ENCODE assay signal across 8 mouse cellular contexts in the genomic region with DNA sequence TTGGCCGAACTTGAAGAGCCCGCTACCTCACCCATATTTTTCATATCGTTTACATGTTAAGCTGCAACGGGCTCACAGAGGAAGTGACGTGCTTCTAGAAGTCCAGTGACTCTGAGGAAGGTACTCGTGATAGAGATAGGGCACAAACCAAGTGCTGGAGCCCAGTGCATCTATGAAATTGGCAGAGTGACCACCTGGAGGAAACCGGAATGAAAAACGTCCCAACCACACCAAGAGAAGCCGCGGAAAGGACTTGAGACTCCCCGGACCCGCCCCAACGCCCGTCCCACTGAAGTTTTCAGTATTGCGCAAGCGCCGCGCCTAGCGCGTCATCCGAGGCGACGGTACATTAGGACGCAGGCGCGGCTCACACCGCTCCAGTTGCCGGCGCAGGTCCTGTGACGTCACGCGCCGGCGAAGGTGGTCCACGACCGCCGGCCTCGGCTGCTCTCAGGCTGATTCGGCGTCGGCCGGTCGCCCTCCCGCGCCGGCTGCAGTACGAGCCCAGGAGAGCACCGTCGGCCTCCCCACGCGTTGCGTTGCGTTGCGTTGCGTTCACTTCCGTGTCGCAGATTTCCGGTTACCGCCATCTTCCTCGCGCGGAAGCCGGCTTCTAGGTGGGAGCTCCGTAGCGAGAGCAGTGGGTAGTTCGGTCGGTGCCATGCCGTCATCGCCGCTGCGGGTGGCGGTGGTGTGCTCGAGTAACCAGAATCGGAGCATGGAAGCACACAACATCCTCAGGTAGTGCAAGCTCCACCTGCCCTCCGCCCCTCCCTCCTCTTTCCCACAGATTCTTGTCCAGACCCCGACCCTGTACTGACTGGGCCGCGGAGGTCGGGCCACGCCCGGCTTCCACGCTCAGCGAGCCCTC. TPM values are rescaled to one million over a fixed set of nuclear protein-coding genes. Genes with fewer than 3 reads are reported as not detected.
A peak's percentile ranks its signal among the peaks of the same experiment; 100 is the strongest.
DNase-seq lines count a peak whose midpoint lies in the region; ATAC-seq and TF ChIP-seq lines count a peak whose summit lies in the region.

A gene (plus strand): TSS at position 80 of the 871 bp plus-strand sequence.

- WGBS in forebrain, embryonic 10.5 days = under 1% methylated on average over 83 of the region's 83 CpGs
- WGBS in heart, embryonic 15.5 days = under 1% methylated on average over 83 of the region's 83 CpGs
- WGBS in liver, embryonic 14.5 days (ENCODE audit: insufficient replicate concordance) = under 1% methylated on average over 83 of the region's 83 CpGs
- WGBS in neural tube, embryonic 11.5 days = under 1% methylated on average over 83 of the region's 83 CpGs
- WGBS in stomach, postnatal 0 days = 3% methylated on average over 80 of the region's 83 CpGs

- peak; percentile 80 for ATAC-seq in CD4-positive, CD25-positive, alpha-beta regulatory T cell, adult 4 months
- ATAC-seq in heart, embryonic 15.5 days (replicated peaks; ENCODE audit: insufficient number of reproducible peaks, insufficient read depth, low FRiP score, low read depth) = peak; percentile 92
- ATAC-seq in liver, embryonic 14.5 days (ENCODE audit: insufficient read depth) = peak; percentile 94
- peak; percentile 97 for ATAC-seq in neural tube, embryonic 11.5 days (ENCODE audit: insufficient read depth, low FRiP score, low TSS enrichment)
- ATAC-seq in stomach, postnatal 0 days (ENCODE audit: low FRiP score, low TSS enrichment) = peak; percentile 92

- H3K27ac ChIP-seq in forebrain, embryonic 10.5 days = peak within 1 kb of the TSS; percentile 96
- H3K27ac ChIP-seq in heart, embryonic 15.5 days = peak within 1 kb of the TSS; percentile 96
- peak within 1 kb of the TSS; percentile 87 for H3K27ac ChIP-seq in liver, embryonic 14.5 days
- peak within 1 kb of the TSS; percentile 91 for H3K27ac ChIP-seq in neural tube, embryonic 11.5 days (ENCODE audit: low read depth, low read length)
- H3K27ac ChIP-seq in stomach, postnatal 0 days (replicated peaks) = peak within 1 kb of the TSS; percentile 98

- peak; percentile 89 for DNase-seq in c-Kit-negative CD71-positive TER-119-positive erythroid progenitor cells, embryonic 14.5 days (ENCODE audit: low read depth, low spot score)
- peak; percentile 94 for DNase-seq in forebrain, embryonic 10.5 days (ENCODE audit: extremely low spot score, low spot score)
- peak; percentile 95 to 96 for DNase-seq in kidney, postnatal 25 days
- peak; percentile 87 to 89 (median 87) for DNase-seq in liver, embryonic 14.5 days (ENCODE audit: low read depth in 3 of 3, low spot score in 3 of 3)
- DNase-seq in neural tube, embryonic 11.5 days (ENCODE audit: low spot score) = peak; percentile 98
- peak; percentile 95 for DNase-seq in stomach, postnatal 0 days (ENCODE audit: low spot score)

- TF ChIP-seq CTCF in liver, embryonic 14.5 days (IDR thresholded peaks at IDR 0.05; ENCODE audit: low read depth) = 0 out of 2 replicates have a peak, but pooled peaks have one; percentile 9
- TF ChIP-seq CTCF in stomach, postnatal 0 days (IDR thresholded peaks at IDR 0.05; ENCODE audit: low read depth) = no peak

- peaks cover 24% of the 10 kb centered on the region for H3K4me1 ChIP-seq in forebrain, embryonic 10.5 days
- H3K4me1 ChIP-seq in heart, embryonic 15.5 days (replicated peaks) = peaks cover 15% of the 10 kb centered on the region
- H3K4me1 ChIP-seq in liver, embryonic 14.5 days (replicated peaks; ENCODE audit: control insufficient read depth in 2 of 2, insufficient read depth in 2 of 2, low read length in 1 of 2) = peaks cover 5 to 10% of the 10 kb centered on the region in 2 experiments
- H3K4me1 ChIP-seq in neural tube, embryonic 11.5 days (ENCODE audit: control insufficient read depth, insufficient read depth, low read length) = peaks cover 9% of the 10 kb centered on the region
- H3K4me1 ChIP-seq in stomach, postnatal 0 days (replicated peaks; ENCODE audit: control insufficient read depth, insufficient read depth) = no peaks in the 10 kb centered on the region

- no peaks in the 10 kb centered on the region for H3K9me3 ChIP-seq in forebrain, embryonic 10.5 days
- H3K9me3 ChIP-seq in heart, embryonic 15.5 days (replicated peaks) = no peaks in the 10 kb centered on the region
- no peaks in the 10 kb centered on the region for H3K9me3 ChIP-seq in liver, embryonic 14.5 days (ENCODE audit: control insufficient read depth, low read length)
- no peaks in the 10 kb centered on the region for H3K9me3 ChIP-seq in neural tube, embryonic 11.5 days (ENCODE audit: control insufficient read depth, low read length)
- no peaks in the 10 kb centered on the region for H3K9me3 ChIP-seq in stomach, postnatal 0 days (ENCODE audit: control insufficient read depth, low read length)

- no peaks in the 10 kb centered on the region for H3K27me3 ChIP-seq in forebrain, embryonic 10.5 days (ENCODE audit: poor library complexity, severe bottlenecking)
- no peaks in the 10 kb centered on the region for H3K27me3 ChIP-seq in heart, embryonic 15.5 days
- H3K27me3 ChIP-seq in liver, embryonic 14.5 days (ENCODE audit: control insufficient read depth, insufficient read depth, low read length) = no peaks in the 10 kb centered on the region
- no peaks in the 10 kb centered on the region for H3K27me3 ChIP-seq in neural tube, embryonic 11.5 days (ENCODE audit: control insufficient read depth, insufficient read depth, low read length)
- H3K27me3 ChIP-seq in stomach, postnatal 0 days (ENCODE audit: control insufficient read depth, insufficient read depth, low read length) = no peaks in the 10 kb centered on the region

- H3K4me2 ChIP-seq in heart, embryonic 15.5 days = peak within 1 kb of the TSS; percentile 86
- peak within 1 kb of the TSS; percentile 93 for H3K4me2 ChIP-seq in liver, embryonic 14.5 days (ENCODE audit: low read depth)
- peak within 1 kb of the TSS; percentile 64 for H3K4me2 ChIP-seq in neural tube, embryonic 11.5 days (ENCODE audit: low read depth)
- H3K4me2 ChIP-seq in stomach, postnatal 0 days (replicated peaks; ENCODE audit: low read depth) = peak within 1 kb of the TSS; percentile 80

- H3K36me3 ChIP-seq in forebrain, embryonic 10.5 days (replicated peaks) = peaks cover 4% of the 10 kb centered on the region; the same call in 1 of the 2 replicates
- H3K36me3 ChIP-seq in heart, embryonic 15.5 days = no peaks in the 10 kb centered on the region
- H3K36me3 ChIP-seq in liver, embryonic 14.5 days (replicated peaks; ENCODE audit: control insufficient read depth, insufficient read depth, low read depth) = no peaks in the 10 kb centered on the region
- no peaks in the 10 kb centered on the region for H3K36me3 ChIP-seq in neural tube, embryonic 11.5 days (ENCODE audit: control insufficient read depth, insufficient read depth, low read length)
- no peaks in the 10 kb centered on the region for H3K36me3 ChIP-seq in stomach, postnatal 0 days (ENCODE audit: control insufficient read depth, insufficient read depth, low read length)

- no peak for TF ChIP-seq EP300 in liver, embryonic 14.5 days (IDR thresholded peaks at IDR 0.05; ENCODE audit: low read depth)
- TF ChIP-seq EP300 in stomach, postnatal 0 days (optimal IDR thresholded peaks at IDR 0.05) = peak; percentile 20

- peak within 1 kb of the TSS; percentile 100 for H3K4me3 ChIP-seq in forebrain, embryonic 10.5 days
- H3K4me3 ChIP-seq in heart, embryonic 15.5 days = peak within 1 kb of the TSS; percentile 96
- peak within 1 kb of the TSS; percentile 78 to 80 for H3K4me3 ChIP-seq in liver, embryonic 14.5 days (ENCODE audit: insufficient read depth in 1 of 2, low read depth in 2 of 2, low read length in 2 of 2)
- peak within 1 kb of the TSS; percentile 71 for H3K4me3 ChIP-seq in neural tube, embryonic 11.5 days (ENCODE audit: low read depth, low read length)
- H3K4me3 ChIP-seq in stomach, postnatal 0 days (ENCODE audit: low read depth, low read length) = peak within 1 kb of the TSS; percentile 95

- peak within 1 kb of the TSS; percentile 92 for H3K9ac ChIP-seq in heart, embryonic 15.5 days
- H3K9ac ChIP-seq in liver, embryonic 14.5 days (replicated peaks) = peak within 1 kb of the TSS; percentile 84
- H3K9ac ChIP-seq in neural tube, embryonic 11.5 days (ENCODE audit: low read length) = peak within 1 kb of the TSS; percentile 71
- H3K9ac ChIP-seq in stomach, postnatal 0 days (ENCODE audit: low read length) = peak within 1 kb of the TSS; percentile 95

RNA-seq across cellular contexts. Expression of the gene that starts here (rescaled TPM):
- 100 to 1,000 TPM; 153 to 164 TPM for polyA plus RNA-seq in CD4-positive, CD25-positive, alpha-beta regulatory T cell, adult 4 months (2017; shearing (Covaris generic))
- polyA plus RNA-seq in forebrain, embryonic 10.5 days (2016; fragmentation: Nextera tagmentation; extraction: Ambion mirVana) = 163 and 164 TPM in 2 replicates
- polyA plus RNA-seq in heart, embryonic 15.5 days (2015; fragmentation: Nextera tagmentation; extraction: Ambion mirVana) = 97.0 and 107 TPM in 2 replicates
- polyA plus RNA-seq in liver, embryonic 14.5 days (2012; rRNA removed) = 38.6 and 39.5 TPM in 2 replicates
- 53.9 and 56.9 TPM in 2 replicates for polyA plus RNA-seq in liver, embryonic 14.5 days (2014; fragmentation: Nextera tagmentation; extraction: Ambion mirVana)
- 154 and 158 TPM in 2 replicates for polyA plus RNA-seq in neural tube, embryonic 11.5 days (2014; fragmentation: Nextera tagmentation; extraction: Ambion mirVana)
- 152 and 153 TPM in 2 replicates for polyA plus RNA-seq in stomach, postnatal 0 days (2015; fragmentation: Nextera tagmentation; extraction: Ambion mirVana)

Comparison
In these comparisons a context has a peak if more than half of its experiments do, and no peak if none do; other contexts are left out.
1. Peak in every context shown above with its lines: DNase-seq, ATAC-seq, H3K4me3 ChIP-seq and H3K27ac ChIP-seq.